Mouse (Mus musculus) midbrain, embryonic 11.5 days (tissue): Measurements from ENCODE around the gene Flt3. TPM values are rescaled to one million over a fixed set of nuclear protein-coding genes. Genes with fewer than 3 reads are reported as not detected.

Experiments
- ATAC-seq: fragments of 200-750 bp; cut with Nextera tagmentation; 2 replicates; pipeline ENCODE4 v1.8.0; 2017; ENCODE audit warnings: moderate TSS enrichment, moderate library complexity; ENCODE audit not compliant: low FRiP score
- DNase-seq: peaks from one replicate; pipeline ENCODE4 v3.0.0; 2015; ENCODE audit warnings: low spot score; ENCODE audit errors: missing footprints
- H3K27ac ChIP-seq: fragments of 300-500 bp; sonication (generic); 2 replicates; pipeline ENCODE4 v1.5.1; 2014; ENCODE audit warnings: low read depth, low read length
- H3K27me3 ChIP-seq: fragments of 300-500 bp; sonication (generic); 2 replicates; pipeline ENCODE4 v1.6.1; 2014; ENCODE audit warnings: mild to moderate bottlenecking, low read length, moderate library complexity, mixed read lengths; ENCODE audit not compliant: control insufficient read depth, insufficient read depth
- H3K36me3 ChIP-seq: fragments of 300-500 bp; sonication (generic); 2 replicates; pipeline ENCODE4 v1.6.1; 2014; ENCODE audit warnings: mild to moderate bottlenecking, low read length, moderate library complexity, mixed read lengths; ENCODE audit not compliant: control insufficient read depth, insufficient read depth
- H3K4me1 ChIP-seq: fragments of 300-500 bp; sonication (generic); 2 replicates; pipeline ENCODE4 v1.6.1; 2014; ENCODE audit warnings: low read length; ENCODE audit not compliant: control insufficient read depth, insufficient read depth
- H3K4me2 ChIP-seq: fragments of 300-500 bp; sonication (generic); 2 replicates; pipeline ENCODE4 v1.6.1; 2014; ENCODE audit warnings: mild to moderate bottlenecking, moderate library complexity
- H3K4me3 ChIP-seq: fragments of 300-500 bp; sonication (generic); 2 replicates; pipeline ENCODE4 v1.5.1; 2014; ENCODE audit warnings: low read depth, low read length
- H3K9ac ChIP-seq: fragments of 300-500 bp; sonication (generic); 2 replicates; pipeline ENCODE4 v1.6.1; 2014; ENCODE audit warnings: low read length
- H3K9me3 ChIP-seq: fragments of 300-500 bp; sonication (generic); 2 replicates; pipeline ENCODE4 v1.6.1; 2016; ENCODE audit warnings: low read length; ENCODE audit not compliant: control insufficient read depth
- WGBS: fragments of 180-500 bp; shearing (Covaris S2); extraction: QIAGEN DNeasy Blood & Tissue Kit; methylation state at CpG from one replicate; pipeline ENCODE4 v1.1.7; 2014; 5-methylcytosine and 5-hydroxymethylcytosine counted together
- polyA plus RNA-seq: library from polyadenylated mRNA; unstranded; fragments of >200 nt; fragmentation: Nextera tagmentation; extraction: Ambion mirVana; gene quantifications from 2 replicates; pipeline ENCODE4 v1.2.1, GENCODE M21; 2014

The Flt3 gene
- polyA plus RNA-seq, 1 experiment from 2014 or later = 0.05 TPM

DNA sequence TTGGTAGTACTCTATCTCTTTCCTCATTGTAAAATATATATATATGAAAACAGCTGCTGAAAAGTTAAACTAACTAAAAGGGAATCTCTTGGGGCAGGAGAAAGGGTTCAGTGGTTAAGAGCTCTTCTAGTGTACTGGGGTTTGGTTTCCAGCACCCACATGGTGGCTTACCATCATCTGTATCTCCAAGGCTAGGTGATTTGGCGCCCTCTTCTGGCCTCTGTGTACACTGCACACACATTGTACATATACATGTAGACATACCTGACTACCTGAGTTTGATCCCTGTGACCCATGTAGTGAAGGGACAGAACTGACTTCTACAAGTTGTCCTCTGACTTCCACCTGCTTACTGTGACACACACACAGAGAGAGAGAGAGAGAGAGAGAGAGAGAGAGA lies 5.2 kb downstream of the Flt3 start:
- no peak for ATAC-seq
- no peak overlapping the region for H3K9ac ChIP-seq
- no peak overlapping the region for H3K27ac ChIP-seq
- H3K4me2 ChIP-seq = no peak overlapping the region
- H3K9me3 ChIP-seq = no peaks in the 10 kb centered on the region
- no peak overlapping the region for H3K4me3 ChIP-seq
- H3K36me3 ChIP-seq = no peaks in the 10 kb centered on the region
- WGBS = 38% methylated on average over 1 of the region's 1 CpGs
- no peaks in the 10 kb centered on the region for H3K4me1 ChIP-seq
- DNase-seq = no peak
- H3K27me3 ChIP-seq = peaks cover 22% of the 10 kb centered on the region

DNA sequence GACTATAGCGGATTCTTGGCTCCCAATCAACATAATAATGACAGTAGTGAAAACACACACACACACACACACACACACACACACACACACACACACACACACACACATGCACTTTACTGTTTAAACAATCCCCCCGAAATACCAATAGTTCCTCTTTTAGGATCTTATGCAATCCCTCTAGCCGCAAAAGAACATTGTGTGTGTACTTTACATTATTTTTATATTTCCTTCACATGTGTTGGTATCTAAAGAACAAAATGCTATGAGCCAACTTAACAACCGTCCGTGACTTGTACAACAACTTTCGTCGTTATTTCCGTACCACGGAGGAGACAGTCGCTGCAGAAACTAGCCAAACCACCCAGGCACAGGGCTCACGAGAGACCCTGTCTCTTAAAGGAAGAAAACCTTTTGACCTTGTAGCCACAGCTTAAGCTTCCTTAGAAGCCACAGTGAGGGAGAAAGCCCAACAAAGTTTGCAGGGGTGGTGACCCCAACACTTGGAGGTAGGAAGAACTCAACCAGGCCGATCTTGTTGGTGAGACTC lies 7.5 kb downstream of the Flt3 start:
- Histone ChIP-seq H3K36me3 (no peaks in the 10 kb centered on the region), H3K4me1 (no peaks in the 10 kb centered on the region), H3K9me3 (no peaks in the 10 kb centered on the region), H3K4me2 (no peak overlapping the region), H3K27ac (no peak overlapping the region), H3K9ac (no peak overlapping the region), H3K4me3 (no peak overlapping the region), H3K27me3 (0 out of 2 replicates have a peak, but pooled peaks cover 2% of the 10 kb centered on the region)
- DNase-seq (no peak), ATAC-seq (no peak)
- 88% methylated on average over 12 of the region's 12 CpGs for WGBS

DNA sequence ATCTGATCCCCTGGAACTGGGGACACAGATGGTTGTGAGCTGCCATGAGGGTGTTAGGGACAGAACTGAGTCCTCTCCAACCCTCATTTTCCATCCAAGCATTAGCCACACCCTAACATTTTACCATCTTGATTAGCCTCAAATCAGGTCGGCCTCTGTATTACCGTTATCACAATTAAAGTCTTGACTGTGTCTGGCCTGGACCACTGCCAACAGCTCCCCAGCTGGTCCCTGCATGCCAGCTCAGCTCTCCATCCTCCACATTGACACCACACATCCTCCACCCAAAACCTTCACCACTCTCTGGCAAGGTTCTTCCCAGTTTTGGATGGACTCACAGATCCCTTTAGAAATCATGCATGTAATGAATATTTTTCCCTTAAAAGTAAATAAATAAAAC lies 9.5 kb downstream of the Flt3 start:
- no peaks in the 10 kb centered on the region for H3K27me3 ChIP-seq
- no peaks in the 10 kb centered on the region for H3K9me3 ChIP-seq
- H3K9ac ChIP-seq = no peak overlapping the region
- H3K36me3 ChIP-seq = no peaks in the 10 kb centered on the region
- H3K27ac ChIP-seq = no peak overlapping the region
- no peak for DNase-seq
- H3K4me3 ChIP-seq = no peak overlapping the region
- no peak for ATAC-seq
- H3K4me1 ChIP-seq = no peaks in the 10 kb centered on the region
- WGBS = 81% methylated on average over 2 of the region's 2 CpGs
- H3K4me2 ChIP-seq = no peak overlapping the region

DNA sequence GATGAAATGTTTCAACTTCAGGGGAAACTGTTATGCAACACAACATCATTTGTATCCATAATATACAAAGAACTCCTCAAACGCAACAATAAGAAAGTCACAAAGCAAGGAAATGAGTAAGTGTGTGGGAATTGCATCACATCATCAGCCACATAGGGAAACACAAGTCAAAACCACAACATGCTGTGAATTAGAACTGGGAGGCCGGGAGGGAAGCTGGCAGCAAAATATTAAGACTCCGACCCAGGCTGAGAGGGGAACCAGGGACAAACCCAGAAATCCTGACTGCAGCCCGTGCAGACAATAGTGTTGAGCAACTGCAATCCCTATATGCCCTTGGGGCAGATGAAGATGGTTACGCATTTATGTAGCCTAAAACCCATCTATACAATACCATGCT lies 11.2 kb downstream of the Flt3 start:
- Histone ChIP-seq H3K4me3 (no peak overlapping the region), H3K36me3 (no peaks in the 10 kb centered on the region), H3K9ac (no peak overlapping the region), H3K27ac (no peak overlapping the region), H3K4me1 (no peaks in the 10 kb centered on the region), H3K9me3 (no peaks in the 10 kb centered on the region), H3K27me3 (no peaks in the 10 kb centered on the region), H3K4me2 (no peak overlapping the region)
- DNase-seq (no peak), ATAC-seq (no peak)
- WGBS = 88% methylated on average over 5 of the region's 5 CpGs

DNA sequence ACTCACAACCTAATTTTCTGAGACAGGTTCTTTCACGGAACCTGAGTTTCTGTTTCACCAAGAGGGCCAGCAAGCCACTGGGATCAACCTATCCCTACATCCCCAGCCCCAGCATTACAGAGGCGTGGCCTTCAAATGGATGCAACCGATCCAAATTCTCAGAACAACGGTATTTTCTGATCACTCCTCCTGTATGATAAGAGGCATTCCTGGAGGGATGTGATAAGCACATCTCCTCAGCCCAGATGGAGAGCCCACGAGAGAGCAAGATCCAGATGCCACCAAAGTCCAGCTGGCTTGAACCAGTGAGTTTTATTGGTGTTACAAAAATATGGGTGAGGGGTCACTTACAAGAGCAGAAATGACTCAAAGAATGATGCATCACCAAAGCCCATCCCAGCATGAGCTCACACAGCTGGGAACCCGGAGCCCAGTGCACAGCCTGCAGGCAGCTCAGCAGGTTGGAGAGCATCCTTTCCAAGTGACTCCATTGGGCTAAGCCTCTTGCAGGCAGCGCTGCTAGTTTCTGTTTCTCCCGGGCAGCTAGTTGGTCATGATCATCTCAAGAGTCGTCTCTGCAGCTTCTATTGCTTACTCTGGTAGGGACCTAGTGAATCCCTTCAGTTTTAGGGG lies 11.8 kb downstream of the Flt3 start:
- DNase-seq (no peak), ATAC-seq (no peak)
- 78% methylated on average over 9 of the region's 9 CpGs for WGBS
- Histone ChIP-seq H3K27ac (no peak overlapping the region), H3K4me1 (no peaks in the 10 kb centered on the region), H3K27me3 (no peaks in the 10 kb centered on the region), H3K4me3 (no peak overlapping the region), H3K9ac (no peak overlapping the region), H3K4me2 (no peak overlapping the region), H3K9me3 (no peaks in the 10 kb centered on the region), H3K36me3 (no peaks in the 10 kb centered on the region)

DNA sequence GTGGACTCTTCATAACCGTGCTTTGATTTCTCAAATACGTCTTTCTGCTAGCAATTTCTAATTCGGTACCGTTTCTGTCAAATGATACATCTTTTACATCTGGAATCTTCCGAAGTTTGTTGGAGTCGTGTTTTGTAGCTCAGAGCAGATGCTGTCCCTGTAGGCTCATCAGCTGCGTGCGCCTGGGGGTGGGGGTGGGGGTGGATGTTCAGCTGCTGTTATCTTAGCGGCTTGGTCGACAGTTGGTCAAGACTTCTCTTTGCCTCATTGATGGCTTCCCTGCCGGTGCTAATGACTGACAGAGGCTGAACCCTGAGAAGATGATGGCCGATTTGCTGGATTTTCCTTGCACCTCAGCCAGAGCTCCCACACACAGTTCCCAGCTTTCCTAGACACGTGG lies 13.4 kb downstream of the Flt3 start:
- DNase-seq = no peak
- H3K27me3 ChIP-seq = no peaks in the 10 kb centered on the region
- no peaks in the 10 kb centered on the region for H3K9me3 ChIP-seq
- ATAC-seq = no peak
- no peaks in the 10 kb centered on the region for H3K36me3 ChIP-seq
- H3K27ac ChIP-seq = no peak overlapping the region
- 87% methylated on average over 13 of the region's 13 CpGs for WGBS
- H3K4me3 ChIP-seq = no peak overlapping the region
- no peak overlapping the region for H3K9ac ChIP-seq
- H3K4me2 ChIP-seq = no peak overlapping the region
- H3K4me1 ChIP-seq = no peaks in the 10 kb centered on the region

DNA sequence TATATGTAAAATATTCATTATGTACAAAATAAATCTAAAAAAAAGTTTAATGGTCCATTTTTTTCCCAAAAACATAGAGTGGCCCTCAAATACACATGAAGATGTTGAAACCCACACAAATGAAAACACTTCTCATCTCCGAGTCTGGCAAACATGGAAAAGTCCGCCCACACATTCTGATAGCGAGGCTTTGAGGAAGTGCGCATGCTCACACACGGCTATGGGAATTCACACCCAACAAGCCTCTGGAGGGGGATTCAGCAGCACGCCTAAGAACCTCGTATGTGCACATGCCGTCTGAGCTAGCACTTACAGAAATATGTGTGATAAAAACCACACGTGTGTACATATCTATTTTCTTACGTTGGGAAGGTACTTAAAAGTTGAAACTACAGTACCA lies 18.9 kb downstream of the Flt3 start:
- Histone ChIP-seq H3K27ac (no peak overlapping the region), H3K27me3 (no peaks in the 10 kb centered on the region), H3K4me2 (no peak overlapping the region), H3K36me3 (no peaks in the 10 kb centered on the region), H3K9me3 (no peaks in the 10 kb centered on the region), H3K4me3 (no peak overlapping the region), H3K9ac (no peak overlapping the region), H3K4me1 (no peaks in the 10 kb centered on the region)
- 91% methylated on average over 10 of the region's 10 CpGs for WGBS
- ATAC-seq (no peak), DNase-seq (no peak)

DNA sequence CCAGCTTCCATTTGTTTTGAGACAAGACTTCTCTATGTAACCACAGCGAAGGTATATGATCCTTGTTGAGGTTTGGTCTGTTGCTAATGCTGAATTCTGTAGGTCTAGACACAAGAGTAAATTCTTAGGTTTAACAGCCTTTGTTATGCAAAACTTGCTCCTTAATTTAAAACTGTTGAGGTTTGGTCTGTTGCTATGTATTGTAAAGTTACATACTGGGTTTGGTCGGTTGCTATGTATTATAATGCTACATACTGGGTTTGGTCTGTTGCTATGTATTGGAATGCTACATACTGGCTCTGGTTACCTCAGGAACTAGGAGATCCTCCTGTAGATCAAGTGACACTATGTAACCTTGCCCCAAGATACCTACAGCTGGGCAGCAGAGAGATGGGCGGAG lies 20.8 kb downstream of the Flt3 start:
- 88% methylated on average over 3 of the region's 3 CpGs for WGBS
- Histone ChIP-seq H3K27me3 (no peaks in the 10 kb centered on the region), H3K9me3 (no peaks in the 10 kb centered on the region), H3K4me2 (no peak overlapping the region), H3K36me3 (no peaks in the 10 kb centered on the region), H3K27ac (no peak overlapping the region), H3K4me3 (no peak overlapping the region), H3K9ac (no peak overlapping the region), H3K4me1 (no peaks in the 10 kb centered on the region)
- ATAC-seq = no peak
- no peak for DNase-seq

DNA sequence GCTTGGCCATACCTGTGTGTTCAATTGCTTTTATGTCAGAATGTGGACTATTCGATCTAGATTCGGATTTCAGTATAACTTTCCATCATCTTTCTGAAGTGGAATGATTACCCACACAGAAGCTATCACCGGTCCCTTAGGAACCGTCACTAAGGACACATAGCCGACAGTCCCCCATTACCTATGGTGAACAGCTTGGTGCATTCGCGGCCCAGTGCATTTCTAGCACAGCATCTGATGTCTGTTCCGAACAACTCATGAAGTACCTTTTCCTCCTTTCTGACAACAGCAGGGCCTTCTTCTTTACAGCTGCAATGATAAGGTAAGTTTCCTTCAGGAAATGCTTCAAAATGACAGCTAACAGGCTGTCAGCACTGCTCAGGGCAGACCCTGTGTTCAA lies 30.0 kb downstream of the Flt3 start:
- H3K4me3 ChIP-seq = no peak overlapping the region
- no peaks in the 10 kb centered on the region for H3K9me3 ChIP-seq
- no peak overlapping the region for H3K4me2 ChIP-seq
- DNase-seq (no peak), ATAC-seq (no peak)
- no peaks in the 10 kb centered on the region for H3K27me3 ChIP-seq
- H3K27ac ChIP-seq = no peak overlapping the region
- 87% methylated on average over 8 of the region's 8 CpGs for WGBS
- H3K9ac ChIP-seq = no peak overlapping the region
- no peaks in the 10 kb centered on the region for H3K36me3 ChIP-seq
- no peaks in the 10 kb centered on the region for H3K4me1 ChIP-seq
